Mouse (Mus musculus): ENCODE measurements around the gene Col6a6. TPM values are rescaled to one million over a fixed set of nuclear protein-coding genes. Genes with fewer than 3 reads are reported as not detected.

Gene Col6a6
- polyA plus RNA-seq, 1 experiment, result 0.13 TPM

DNA sequence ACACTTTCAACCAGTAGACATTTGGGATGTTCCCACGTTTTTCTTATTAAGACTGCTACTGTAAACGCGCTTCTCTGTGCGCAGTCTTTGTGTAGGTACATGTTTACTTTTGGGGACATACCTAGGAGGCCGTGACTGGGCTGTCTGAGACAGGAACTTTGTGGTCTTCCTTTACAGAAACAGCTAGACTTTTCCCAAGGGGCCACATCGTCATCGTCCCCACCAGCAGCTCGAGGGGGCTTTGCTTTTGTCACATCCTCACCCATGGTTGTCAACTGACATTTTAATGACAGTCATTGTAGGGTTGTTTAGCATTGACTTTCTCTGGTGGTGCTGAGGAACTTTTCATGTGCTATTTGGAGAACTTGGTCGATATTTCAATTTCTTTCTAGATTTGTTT is 3.3 kb upstream of the Col6a6 start:
- Histone ChIP-seq H3K36me3 (ENCODE audit: control insufficient read depth, insufficient read depth, low read length) (no peaks in the 10 kb centered on the region), H3K27ac (ENCODE audit: insufficient read depth, low read length) (no peak overlapping the region), H3K4me1 (ENCODE audit: control insufficient read depth, insufficient read depth, insufficient read length) (no peaks in the 10 kb centered on the region; the same call in 1 of the 2 replicates), H3K4me3 (ENCODE audit: extremely low read depth, insufficient read depth, insufficient read length) (no peak overlapping the region), H3K27me3 (ENCODE audit: control insufficient read depth, insufficient read depth, low read length) (no peaks in the 10 kb centered on the region)
- WGBS, result 52% methylated on average over 9 of the region's 9 CpGs
- TF ChIP-seq POLR2A (IDR thresholded peaks at IDR 0.05; ENCODE audit: low read depth, low read length) (no peak), CTCF (IDR thresholded peaks at IDR 0.05; ENCODE audit: extremely low read depth, insufficient read depth, insufficient read length, insufficient replicate concordance) (no peak)
- peak; percentile 5 to 31 for DNase-seq (ENCODE audit: low read depth in 1 of 2, low spot score in 2 of 2)

DNA sequence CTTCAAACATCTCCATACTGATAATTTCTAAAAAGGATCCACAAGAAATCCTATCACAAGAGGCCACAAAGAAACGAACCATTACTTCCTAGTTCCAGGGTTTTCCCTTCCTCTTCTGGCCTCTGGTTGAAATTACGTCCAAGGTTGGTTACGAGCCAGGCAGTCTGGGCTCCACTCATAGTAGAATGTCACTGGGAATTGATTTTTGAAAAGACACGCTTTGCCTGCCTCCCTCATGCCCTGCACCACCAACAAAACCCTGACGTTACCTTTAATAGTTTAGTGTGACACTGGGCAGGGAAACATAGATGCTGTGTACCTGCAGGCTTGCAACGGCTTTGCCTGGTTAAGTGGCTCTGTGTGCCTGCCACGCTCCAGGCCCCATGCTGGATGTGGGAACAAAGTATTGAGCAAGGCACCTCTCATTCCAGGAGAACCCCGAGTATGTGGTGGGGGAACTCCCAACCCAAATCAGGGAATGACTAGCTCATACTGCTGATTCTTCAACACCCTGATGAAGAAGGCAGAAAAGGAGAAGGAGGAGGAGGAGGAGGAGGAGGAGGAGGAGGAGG is 798 bp downstream of the Col6a6 start:
- TF ChIP-seq POLR2A (IDR thresholded peaks at IDR 0.05; ENCODE audit: low read depth, low read length) (no peak), CTCF (IDR thresholded peaks at IDR 0.05; ENCODE audit: extremely low read depth, insufficient read depth, insufficient read length, insufficient replicate concordance) (no peak)
- H3K4me3 ChIP-seq (ENCODE audit: extremely low read depth, insufficient read depth, insufficient read length), result no peak overlapping the region
- 66% methylated on average over 8 of the region's 8 CpGs for WGBS

GRCm38 (mm10) chr9:105820711-105821110 is 7.2 kb downstream of the Col6a6 start:
- no peak for TF ChIP-seq CTCF (IDR thresholded peaks at IDR 0.05; ENCODE audit: extremely low read depth, insufficient read depth, insufficient read length, insufficient replicate concordance)
- no peak for TF ChIP-seq POLR2A (IDR thresholded peaks at IDR 0.05; ENCODE audit: low read depth, low read length)
- H3K27me3 ChIP-seq (ENCODE audit: control insufficient read depth, insufficient read depth, low read length), result no peaks in the 10 kb centered on the region
- H3K4me3 ChIP-seq (ENCODE audit: extremely low read depth, insufficient read depth, insufficient read length), result no peak overlapping the region
- H3K36me3 ChIP-seq (ENCODE audit: control insufficient read depth, insufficient read depth, low read length), result no peaks in the 10 kb centered on the region
- DNase-seq (ENCODE audit: low read depth in 1 of 2, low spot score in 2 of 2), result no peak
- WGBS, result 91% methylated on average over 6 of the region's 6 CpGs
- no peak overlapping the region for H3K27ac ChIP-seq (ENCODE audit: insufficient read depth, low read length)
- H3K4me1 ChIP-seq (ENCODE audit: control insufficient read depth, insufficient read depth, insufficient read length), result no peaks in the 10 kb centered on the region

More for the DNA sequence above, 798 bp downstream of the Col6a6 start:
- Histone ChIP-seq H3K27ac (ENCODE audit: insufficient read depth, low read length) (no peak overlapping the region), H3K36me3 (ENCODE audit: control insufficient read depth, insufficient read depth, low read length) (no peaks in the 10 kb centered on the region), H3K4me1 (ENCODE audit: control insufficient read depth, insufficient read depth, insufficient read length) (no peaks in the 10 kb centered on the region; the same call in 1 of the 2 replicates), H3K27me3 (ENCODE audit: control insufficient read depth, insufficient read depth, low read length) (no peaks in the 10 kb centered on the region)
- no peak for DNase-seq (ENCODE audit: low read depth in 1 of 2, low spot score in 2 of 2)

GRCm38 (mm10) chr9:105819155-105819709 is 8.7 kb downstream of the Col6a6 start:
- H3K36me3 ChIP-seq (ENCODE audit: control insufficient read depth, insufficient read depth, low read length), result no peaks in the 10 kb centered on the region
- no peaks in the 10 kb centered on the region for H3K27me3 ChIP-seq (ENCODE audit: control insufficient read depth, insufficient read depth, low read length)
- H3K27ac ChIP-seq (ENCODE audit: insufficient read depth, low read length), result no peak overlapping the region
- DNase-seq (ENCODE audit: low read depth in 1 of 2, low spot score in 2 of 2), result no peak
- H3K4me3 ChIP-seq (ENCODE audit: extremely low read depth, insufficient read depth, insufficient read length), result no peak overlapping the region
- no peaks in the 10 kb centered on the region for H3K4me1 ChIP-seq (ENCODE audit: control insufficient read depth, insufficient read depth, insufficient read length)
- 78% methylated on average over 29 of the region's 29 CpGs for WGBS
- TF ChIP-seq CTCF (IDR thresholded peaks at IDR 0.05; ENCODE audit: extremely low read depth, insufficient read depth, insufficient read length, insufficient replicate concordance), result no peak

DNA sequence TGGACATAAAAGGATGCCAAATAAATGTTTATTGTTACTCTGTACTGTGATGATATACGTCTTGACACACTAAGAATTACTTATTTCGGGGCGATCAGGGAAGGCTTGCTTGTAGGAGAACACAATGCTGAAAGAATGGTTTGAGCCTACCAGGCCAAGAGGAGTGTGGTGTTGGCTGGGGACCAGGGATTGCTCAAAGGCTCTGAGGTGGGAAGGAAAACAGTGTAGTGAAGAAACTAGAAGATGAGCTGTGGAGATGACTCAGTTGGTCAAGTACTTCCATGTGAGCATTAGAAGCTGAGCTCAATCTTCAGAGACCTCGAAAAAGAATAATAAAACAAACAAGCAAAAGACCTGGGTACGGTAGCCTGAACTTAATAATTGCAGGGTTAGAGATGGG is 13.5 kb downstream of the Col6a6 start:
- Histone ChIP-seq H3K27me3 (ENCODE audit: control insufficient read depth, insufficient read depth, low read length) (no peaks in the 10 kb centered on the region), H3K27ac (ENCODE audit: insufficient read depth, low read length) (no peak overlapping the region), H3K4me3 (ENCODE audit: extremely low read depth, insufficient read depth, insufficient read length) (no peak overlapping the region), H3K4me1 (ENCODE audit: control insufficient read depth, insufficient read depth, insufficient read length) (no peaks in the 10 kb centered on the region), H3K36me3 (ENCODE audit: control insufficient read depth, insufficient read depth, low read length) (no peaks in the 10 kb centered on the region)
- TF ChIP-seq POLR2A (IDR thresholded peaks at IDR 0.05; ENCODE audit: low read depth, low read length) (no peak), CTCF (IDR thresholded peaks at IDR 0.05; ENCODE audit: extremely low read depth, insufficient read depth, insufficient read length, insufficient replicate concordance) (no peak)
- WGBS, result 91% methylated on average over 5 of the region's 5 CpGs
- DNase-seq (ENCODE audit: low read depth in 1 of 2, low spot score in 2 of 2), result no peak

DNA sequence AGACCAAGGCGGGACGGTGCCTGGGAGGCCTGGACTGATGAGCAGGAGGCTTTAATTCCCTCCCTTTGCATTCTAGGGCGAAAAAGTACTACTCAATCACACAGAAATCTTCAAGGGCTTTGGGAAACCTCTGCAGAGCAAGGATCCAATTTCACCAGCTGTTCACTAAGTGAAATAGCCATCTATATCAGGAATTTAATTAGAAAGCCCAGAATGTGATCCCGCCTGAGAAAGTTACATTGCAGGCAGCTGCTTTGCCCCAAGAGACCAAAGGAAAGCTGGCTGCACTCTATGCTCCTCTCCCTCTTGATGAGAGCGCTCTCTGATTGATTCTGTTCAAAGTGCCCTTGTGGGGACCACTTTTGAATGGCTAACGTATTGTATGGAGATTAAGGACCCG is 16.5 kb downstream of the Col6a6 start:
- TF ChIP-seq POLR2A (IDR thresholded peaks at IDR 0.05; ENCODE audit: low read depth, low read length), result no peak
- DNase-seq (ENCODE audit: low read depth in 1 of 2, low spot score in 2 of 2), result no peak
- 84% methylated on average over 7 of the region's 7 CpGs for WGBS
- Histone ChIP-seq H3K4me3 (ENCODE audit: extremely low read depth, insufficient read depth, insufficient read length) (no peak overlapping the region), H3K27me3 (ENCODE audit: control insufficient read depth, insufficient read depth, low read length) (no peaks in the 10 kb centered on the region), H3K27ac (ENCODE audit: insufficient read depth, low read length) (no peak overlapping the region), H3K36me3 (ENCODE audit: control insufficient read depth, insufficient read depth, low read length) (no peaks in the 10 kb centered on the region), H3K4me1 (ENCODE audit: control insufficient read depth, insufficient read depth, insufficient read length) (no peaks in the 10 kb centered on the region)

- H3K27ac ChIP-seq (ENCODE audit: insufficient read depth, low read length), result no peak overlapping the region
- H3K36me3 ChIP-seq (ENCODE audit: control insufficient read depth, insufficient read depth, low read length), result no peaks in the 10 kb centered on the region
- H3K4me1 ChIP-seq (ENCODE audit: control insufficient read depth, insufficient read depth, insufficient read length), result no peaks in the 10 kb centered on the region; the same call in 1 of the 2 replicates
- WGBS, result 87% methylated on average over 17 of the region's 17 CpGs
- H3K4me3 ChIP-seq (ENCODE audit: extremely low read depth, insufficient read depth, insufficient read length), result no peak overlapping the region
- H3K27me3 ChIP-seq (ENCODE audit: control insufficient read depth, insufficient read depth, low read length), result no peaks in the 10 kb centered on the region
- TF ChIP-seq CTCF (IDR thresholded peaks at IDR 0.05; ENCODE audit: extremely low read depth, insufficient read depth, insufficient read length, insufficient replicate concordance), result no peak
- no peak for TF ChIP-seq POLR2A (IDR thresholded peaks at IDR 0.05; ENCODE audit: low read depth, low read length)
- no peak for DNase-seq (ENCODE audit: low read depth in 1 of 2, low spot score in 2 of 2)
Measured at GRCm38 (mm10) chr9:105808920-105809505, 18.9 kb downstream of the Col6a6 start.
